Mouse (Mus musculus) forebrain, embryonic 11.5 days (tissue): ENCODE data around the gene CK137956. TPM values are rescaled to one million over a fixed set of nuclear protein-coding genes. Genes with fewer than 3 reads are reported as not detected.

Experiments used
- ATAC-seq: fragments of 200-750 bp; cut with Nextera tagmentation; replicated peaks from 2 replicates; pipeline ENCODE4 v1.8.0; 2017; ENCODE audit warnings: moderate TSS enrichment; ENCODE audit not compliant: low FRiP score
- DNase-seq: peaks from one replicate; pipeline ENCODE4 v3.0.0-alpha.2; 2017; ENCODE audit warnings: low spot score
- H3K27ac ChIP-seq: fragments of 300-500 bp; sonication (generic); 2 replicates; pipeline ENCODE4 v1.5.1; 2014; ENCODE audit warnings: low read depth, low read length
- H3K27me3 ChIP-seq: fragments of 300-500 bp; sonication (generic); 2 replicates; pipeline ENCODE4 v1.6.1; 2014; ENCODE audit warnings: mild to moderate bottlenecking, low read length, mixed read lengths; ENCODE audit not compliant: control insufficient read depth, insufficient read depth
- H3K36me3 ChIP-seq: fragments of 300-500 bp; sonication (generic); 2 replicates; pipeline ENCODE4 v1.6.1; 2014; ENCODE audit warnings: mild to moderate bottlenecking, low read length, moderate library complexity, mixed read lengths; ENCODE audit not compliant: control insufficient read depth, insufficient read depth
- H3K4me1 ChIP-seq: fragments of 300-500 bp; sonication (generic); replicated peaks from 2 replicates; pipeline ENCODE4 v1.6.1; 2014; ENCODE audit warnings: low read length, mixed read lengths; ENCODE audit not compliant: control insufficient read depth, insufficient read depth
- H3K4me2 ChIP-seq: fragments of 300-500 bp; sonication (generic); 2 replicates; pipeline ENCODE4 v1.6.1; 2014; ENCODE audit warnings: low read depth, mild to moderate bottlenecking, low read length, moderate library complexity, mixed read lengths; ENCODE audit not compliant: severe bottlenecking
- H3K4me3 ChIP-seq: fragments of 300-500 bp; sonication (generic); 2 replicates; pipeline ENCODE4 v1.5.1; 2014; ENCODE audit warnings: low read depth, low read length
- H3K9ac ChIP-seq: fragments of 300-500 bp; sonication (generic); 2 replicates; pipeline ENCODE4 v1.6.1; 2014; ENCODE audit warnings: low read length
- H3K9me3 ChIP-seq: fragments of 300-500 bp; sonication (generic); 2 replicates; pipeline ENCODE4 v1.6.1; 2016; ENCODE audit warnings: low read length, mixed read lengths; ENCODE audit not compliant: control insufficient read depth
- WGBS: fragments of 180-500 bp; shearing (Covaris S2); extraction: QIAGEN DNeasy Blood & Tissue Kit; methylation state at CpG from one replicate; pipeline ENCODE4 v1.1.7; 2014; 5-methylcytosine and 5-hydroxymethylcytosine counted together
- polyA plus RNA-seq: library from polyadenylated mRNA; unstranded; fragments of >200 nt; fragmentation: Nextera tagmentation; extraction: Ambion mirVana; gene quantifications from 2 replicates; pipeline ENCODE4 v1.2.1, GENCODE M21; 2014

CK137956 gene
- polyA plus RNA-seq, 1 experiment from 2014 or later: 0.13 TPM

DNA sequence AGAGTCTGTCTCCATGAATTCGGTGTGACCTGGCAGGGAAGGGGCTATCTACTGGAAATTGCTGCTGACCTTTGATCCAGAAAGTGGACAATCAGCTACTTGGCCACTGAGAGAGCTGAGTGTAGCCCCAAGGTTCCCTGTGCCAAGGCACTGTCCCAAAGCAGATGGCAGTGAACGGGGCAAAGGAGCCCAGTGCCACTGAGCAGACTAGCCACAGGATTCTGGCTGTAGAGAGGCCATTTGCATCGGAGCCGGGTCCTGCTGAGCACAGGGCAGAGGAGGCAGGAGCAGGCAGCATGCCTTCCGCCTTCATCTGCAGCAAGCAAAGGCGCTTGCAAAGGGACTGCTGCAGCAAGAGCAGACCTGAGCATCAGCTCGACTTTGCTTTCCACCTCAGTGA lies 1.6 kb downstream of the CK137956 start:
- ATAC-seq (no peak), DNase-seq (no peak)
- peaks cover 21% of the 10 kb centered on the region for H3K27me3 ChIP-seq
- no peak overlapping the region for H3K27ac ChIP-seq
- no peak overlapping the region for H3K4me2 ChIP-seq
- H3K4me1 ChIP-seq: no peaks in the 10 kb centered on the region
- H3K9ac ChIP-seq: no peak overlapping the region
- no peaks in the 10 kb centered on the region for H3K36me3 ChIP-seq
- no peaks in the 10 kb centered on the region for H3K9me3 ChIP-seq
- 11% methylated on average over 7 of the region's 7 CpGs for WGBS
- H3K4me3 ChIP-seq: no peak overlapping the region

DNA sequence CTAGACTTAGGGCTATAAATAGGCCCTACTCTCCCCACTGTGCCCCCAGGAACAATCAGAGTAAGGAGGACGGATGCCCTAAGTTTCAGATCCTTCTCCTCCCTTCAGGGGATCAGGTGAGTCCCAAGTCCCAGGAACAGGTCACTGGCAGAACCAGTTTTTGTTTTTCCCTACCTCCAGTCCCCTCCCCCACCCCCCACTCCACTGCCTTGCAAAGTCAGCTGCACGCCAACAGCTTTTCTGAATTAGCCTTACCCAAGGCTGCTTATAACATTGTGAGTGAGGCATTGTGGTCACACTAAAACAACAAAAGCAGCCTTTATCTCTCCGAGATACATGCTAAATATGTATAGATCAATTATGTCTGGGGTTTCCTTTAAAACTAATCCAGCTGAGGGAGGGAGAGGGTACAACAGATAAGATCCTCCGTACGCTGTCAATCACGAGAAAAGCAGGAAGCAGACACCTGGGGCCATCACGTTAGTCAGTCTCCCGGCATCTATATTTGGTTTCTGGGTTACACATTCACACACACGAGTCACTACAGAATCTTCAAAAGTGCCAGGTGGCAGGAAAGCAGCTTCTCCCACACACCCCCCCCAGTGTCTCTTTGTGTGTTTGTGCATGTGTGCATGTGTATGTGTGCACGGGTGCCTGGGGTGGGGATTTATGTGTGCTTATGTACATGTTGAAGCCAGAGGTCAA lies 17.6 kb downstream of the CK137956 start:
- Histone ChIP-seq H3K9ac (no peak overlapping the region), H3K4me1 (no peaks in the 10 kb centered on the region), H3K27me3 (no peaks in the 10 kb centered on the region), H3K36me3 (no peaks in the 10 kb centered on the region), H3K9me3 (no peaks in the 10 kb centered on the region), H3K4me2 (no peak overlapping the region), H3K4me3 (no peak overlapping the region), H3K27ac (no peak overlapping the region)
- WGBS: 60% methylated on average over 10 of the region's 10 CpGs
- ATAC-seq (no peak), DNase-seq (no peak)

DNA sequence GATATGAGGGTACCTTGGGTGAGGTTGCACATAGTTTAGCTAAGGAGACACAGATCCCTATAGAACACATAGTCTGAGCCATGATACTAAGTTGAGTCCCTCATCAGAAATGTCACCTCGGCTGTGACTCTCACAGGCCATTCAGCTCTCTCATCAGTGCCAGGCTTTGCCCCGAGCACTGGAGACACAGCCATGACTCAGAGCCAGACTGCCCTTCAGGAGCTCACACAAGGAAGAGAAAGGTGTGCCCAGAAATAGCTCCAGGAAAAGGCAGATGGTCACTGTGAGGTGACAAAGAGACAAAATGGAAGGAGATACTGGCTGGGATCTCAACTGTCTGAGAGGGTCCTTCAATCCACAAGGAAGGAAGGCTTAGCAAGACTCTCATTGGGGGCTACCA lies 23.1 kb downstream of the CK137956 start:
- no peaks in the 10 kb centered on the region for H3K27me3 ChIP-seq
- H3K36me3 ChIP-seq: no peaks in the 10 kb centered on the region
- no peaks in the 10 kb centered on the region for H3K9me3 ChIP-seq
- H3K4me1 ChIP-seq: no peaks in the 10 kb centered on the region
- H3K27ac ChIP-seq: no peak overlapping the region
- H3K4me3 ChIP-seq: no peak overlapping the region
- DNase-seq (no peak), ATAC-seq (no peak)
- no peak overlapping the region for H3K4me2 ChIP-seq
- WGBS: 71% methylated on average over 2 of the region's 2 CpGs
- no peak overlapping the region for H3K9ac ChIP-seq

DNA sequence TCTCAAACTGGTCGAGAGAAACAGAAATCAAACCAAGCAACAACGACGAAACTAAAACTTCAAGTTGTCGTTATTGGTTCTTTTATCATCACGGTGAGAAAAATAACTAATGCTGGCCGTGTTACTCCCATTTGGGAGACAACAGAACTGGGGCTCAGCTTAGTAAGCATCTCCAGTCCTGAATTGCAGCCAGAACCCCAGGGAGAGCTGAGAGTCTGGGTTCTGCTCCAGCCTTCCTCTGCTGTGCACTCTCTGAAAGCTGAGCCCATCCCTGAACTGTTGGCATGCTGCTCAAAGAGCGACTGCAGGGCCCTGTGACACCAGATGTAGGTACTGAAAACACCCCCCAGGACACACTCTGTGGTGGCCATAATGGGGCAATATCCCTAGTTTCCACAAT lies 33.3 kb downstream of the CK137956 start:
- Histone ChIP-seq H3K4me1 (no peaks in the 10 kb centered on the region), H3K27ac (no peak overlapping the region), H3K9me3 (no peaks in the 10 kb centered on the region), H3K27me3 (no peaks in the 10 kb centered on the region), H3K36me3 (no peaks in the 10 kb centered on the region), H3K4me2 (no peak overlapping the region), H3K9ac (no peak overlapping the region), H3K4me3 (no peak overlapping the region)
- ATAC-seq: no peak
- WGBS: 85% methylated on average over 7 of the region's 7 CpGs
- no peak for DNase-seq

DNA sequence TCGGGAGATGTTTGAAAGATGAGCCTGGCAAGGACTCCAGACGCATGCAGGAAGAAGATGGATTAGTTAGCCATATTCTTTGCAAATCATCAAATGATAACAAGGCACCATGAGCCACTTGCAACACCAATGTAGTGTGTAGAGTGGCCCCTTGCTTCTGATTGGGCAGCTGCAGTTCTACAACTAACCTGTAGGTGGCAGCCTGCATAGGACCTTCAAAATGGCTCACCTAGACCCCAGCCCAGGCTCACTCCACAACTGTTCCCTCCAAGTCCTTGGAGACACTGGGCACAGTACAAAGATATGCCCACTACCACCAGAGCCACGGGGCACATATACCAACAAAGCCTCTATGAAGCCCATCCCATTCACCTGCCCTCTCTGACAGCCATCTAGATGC lies 35.4 kb downstream of the CK137956 start:
- Histone ChIP-seq H3K4me1 (no peaks in the 10 kb centered on the region), H3K4me3 (no peak overlapping the region), H3K27me3 (no peaks in the 10 kb centered on the region), H3K4me2 (no peak overlapping the region), H3K27ac (no peak overlapping the region), H3K36me3 (no peaks in the 10 kb centered on the region), H3K9me3 (no peaks in the 10 kb centered on the region), H3K9ac (no peak overlapping the region)
- WGBS: 56% methylated on average over 3 of the region's 3 CpGs
- ATAC-seq: no peak
- DNase-seq: peak; percentile 65

DNA sequence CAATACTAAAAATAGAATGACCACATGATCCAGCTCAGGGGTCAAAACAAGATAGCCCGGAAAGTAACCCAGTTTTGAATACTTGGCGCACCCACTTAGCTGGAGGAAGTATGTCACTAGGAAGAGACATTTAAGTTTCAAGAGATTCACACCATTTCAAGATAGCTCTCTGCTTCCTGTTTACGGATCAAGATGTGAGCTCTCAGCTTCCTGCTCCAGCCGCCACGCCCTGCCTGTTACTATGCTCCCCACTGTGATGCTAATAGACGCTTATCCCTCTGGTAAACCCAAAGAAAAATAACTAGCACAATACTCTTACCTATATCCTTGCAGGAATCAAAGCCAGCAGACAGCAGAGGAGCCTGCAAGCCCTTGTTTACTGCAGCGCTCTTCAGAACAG lies 57.2 kb downstream of the CK137956 start:
- H3K27ac ChIP-seq: no peak overlapping the region
- H3K36me3 ChIP-seq: no peaks in the 10 kb centered on the region
- no peaks in the 10 kb centered on the region for H3K4me1 ChIP-seq
- no peaks in the 10 kb centered on the region for H3K9me3 ChIP-seq
- 86% methylated on average over 7 of the region's 7 CpGs for WGBS
- no peaks in the 10 kb centered on the region for H3K27me3 ChIP-seq
- H3K4me2 ChIP-seq: no peak overlapping the region
- DNase-seq: no peak
- H3K4me3 ChIP-seq: no peak overlapping the region
- no peak for ATAC-seq
- H3K9ac ChIP-seq: no peak overlapping the region

DNA sequence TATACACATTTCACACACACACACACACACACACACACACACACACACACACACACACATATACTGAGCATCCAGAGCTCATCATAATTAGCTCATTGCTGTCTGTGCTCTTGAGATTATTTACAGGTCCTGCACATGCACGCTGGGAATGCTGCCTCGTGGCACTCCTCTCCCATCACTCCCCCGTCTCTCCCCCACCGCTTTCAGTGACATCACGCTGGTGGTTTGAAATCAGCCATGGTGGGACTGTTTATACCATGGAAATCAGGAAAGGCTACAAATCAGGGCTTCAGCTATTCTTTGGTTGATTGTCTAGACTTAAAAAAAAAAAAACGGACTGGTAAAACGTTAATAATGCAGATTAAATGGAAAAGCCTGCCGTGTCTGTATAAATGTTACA lies 63.6 kb downstream of the CK137956 start:
- DNase-seq (no peak), ATAC-seq (no peak)
- H3K4me1 ChIP-seq: no peaks in the 10 kb centered on the region
- H3K9ac ChIP-seq: no peak overlapping the region
- no peak overlapping the region for H3K4me3 ChIP-seq
- no peaks in the 10 kb centered on the region for H3K27me3 ChIP-seq
- H3K36me3 ChIP-seq: no peaks in the 10 kb centered on the region
- no peaks in the 10 kb centered on the region for H3K9me3 ChIP-seq
- H3K4me2 ChIP-seq: no peak overlapping the region
- 82% methylated on average over 8 of the region's 8 CpGs for WGBS
- no peak overlapping the region for H3K27ac ChIP-seq

DNA sequence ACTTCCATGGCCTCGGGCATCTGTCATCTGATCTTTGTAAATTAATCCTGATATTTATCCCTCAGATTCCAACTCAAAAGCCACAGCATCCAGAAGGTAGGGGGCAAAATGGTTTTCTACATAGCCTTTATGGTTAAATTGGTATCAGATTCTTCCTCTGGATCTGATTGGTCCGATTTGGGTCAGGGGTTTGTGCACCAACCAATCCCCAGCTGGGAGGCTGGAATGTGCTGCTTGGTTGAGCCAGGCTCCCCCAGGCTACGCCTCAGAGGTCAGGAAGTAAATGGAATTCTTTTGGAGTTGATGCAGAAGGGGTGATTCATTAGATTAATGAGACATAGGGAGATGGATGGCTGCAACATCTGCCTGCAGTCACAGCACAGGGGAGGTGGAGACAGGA lies 66.8 kb downstream of the CK137956 start:
- Histone ChIP-seq H3K9me3 (no peaks in the 10 kb centered on the region), H3K4me3 (no peak overlapping the region), H3K9ac (no peak overlapping the region), H3K27me3 (no peaks in the 10 kb centered on the region), H3K4me1 (no peaks in the 10 kb centered on the region), H3K4me2 (no peak overlapping the region), H3K36me3 (no peaks in the 10 kb centered on the region), H3K27ac (no peak overlapping the region)
- no peak for ATAC-seq
- 64% methylated on average over 3 of the region's 3 CpGs for WGBS
- no peak for DNase-seq

DNA sequence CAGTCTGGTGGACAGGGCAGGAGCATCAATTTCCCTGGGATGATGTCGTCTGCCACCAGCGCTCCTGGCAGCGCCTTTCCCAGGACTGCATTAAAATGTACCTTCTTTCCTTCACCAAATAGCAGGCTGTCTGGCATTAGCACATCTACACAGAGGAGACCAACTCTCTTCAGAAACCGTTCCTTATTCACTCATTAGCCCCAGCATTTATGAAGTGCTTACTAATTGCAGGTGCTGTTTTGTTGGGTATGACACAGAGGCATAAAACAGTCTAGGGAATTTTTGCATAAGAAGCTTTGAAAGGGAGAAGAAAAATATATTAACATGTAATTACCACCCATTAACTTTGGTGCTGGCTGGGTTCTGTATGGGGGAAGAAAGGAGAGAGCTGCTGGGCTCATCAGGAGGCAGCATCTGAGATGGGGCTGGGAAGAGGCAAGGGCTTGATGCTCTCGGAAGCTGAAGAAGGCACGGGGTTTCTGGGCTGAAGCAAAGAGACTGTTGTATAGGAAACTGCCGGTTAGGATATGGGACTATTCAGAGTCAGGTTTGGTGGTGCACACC lies 69.8 kb downstream of the CK137956 start:
- H3K9ac ChIP-seq: no peak overlapping the region
- H3K4me3 ChIP-seq: no peak overlapping the region
- no peak for DNase-seq
- H3K27ac ChIP-seq: no peak overlapping the region
- no peak overlapping the region for H3K4me2 ChIP-seq
- no peaks in the 10 kb centered on the region for H3K9me3 ChIP-seq
- no peaks in the 10 kb centered on the region for H3K36me3 ChIP-seq
- H3K4me1 ChIP-seq: no peaks in the 10 kb centered on the region
- WGBS: 81% methylated on average over 7 of the region's 7 CpGs
- no peaks in the 10 kb centered on the region for H3K27me3 ChIP-seq
- no peak for ATAC-seq
